Mouse (Mus musculus): ENCODE results near the gene Ppp1r12a.

- TF ChIP-seq CTCF (IDR thresholded peaks at IDR 0.05; ENCODE audit: borderline replicate concordance, insufficient read depth, low read length) (no peak), POLR2A (IDR thresholded peaks at IDR 0.05; ENCODE audit: low read depth, low read length) (no peak)
Observed at GRCm38 (mm10) chr10:108287438-108287801, 125.4 kb downstream of the Ppp1r12a start.

Measured in embryonic fibroblast, embryonic 13.5 days (primary cell).